Mouse (Mus musculus) lung, adult 2 months (tissue): ENCODE measurements around the gene Tfap2b.

Source experiments
- CTCF ChIP-seq: fragments of 200-500 bp; IDR thresholded peaks from 2 replicates; pipeline ENCODE4 v1.5.1; 2011; ENCODE audit warnings: mild to moderate bottlenecking, low read length, control low read depth; ENCODE audit not compliant: insufficient read depth
- POLR2A ChIP-seq: fragments of 200-500 bp; IDR thresholded peaks from 2 replicates; pipeline ENCODE4 v1.6.1; 2011; ENCODE audit warnings: low read depth, mild to moderate bottlenecking, control low read depth, low read length, borderline replicate concordance; ENCODE audit errors: extremely low read depth

DNA sequence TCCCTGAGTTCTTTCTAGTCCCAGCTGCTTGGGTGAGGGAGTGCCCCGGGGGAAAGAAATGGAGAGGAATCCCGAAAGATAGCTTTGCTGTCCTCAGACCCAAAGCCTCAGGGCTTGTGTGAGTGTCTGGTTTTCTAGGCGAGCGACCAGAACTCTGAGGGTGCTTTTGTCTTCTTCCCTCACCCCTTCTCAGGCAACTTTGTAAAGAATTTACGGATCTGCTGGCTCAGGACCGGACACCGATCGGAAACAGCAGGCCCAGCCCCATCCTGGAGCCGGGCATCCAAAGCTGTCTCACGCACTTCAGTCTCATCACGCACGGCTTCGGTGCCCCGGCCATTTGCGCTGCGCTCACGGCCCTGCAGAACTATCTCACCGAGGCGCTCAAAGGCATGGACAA, 25.1 kb downstream of the Tfap2b start:
- TF ChIP-seq POLR2A: no peak
- no peak for TF ChIP-seq CTCF
